Mouse (Mus musculus) adrenal gland, adult 8-10 months (tissue): ENCODE data around the gene Raf1. TPM values are rescaled to one million over a fixed set of nuclear protein-coding genes. Genes with fewer than 3 reads are reported as not detected.

ENCODE experiments used
- total RNA-seq, 4 experiments: library from RNA; stranded (reverse); gene quantifications; 2 replicates each; pipeline ENCODE4 v1.2.4; 2022

The Raf1 gene
- total RNA-seq, 4 experiments from 2014 or later = 88.8 to 113 (median 97.7) TPM

Other genes with a start within 250 kb of the Raf1 start
- 10 to 100 TPM in 3 of 4 experiments, 1 to 10 TPM in 1; 9.1 to 19.9 (median 15.2) TPM for gene Tsen2, start 132.0 kb downstream of the Raf1 start, total RNA-seq
- not detected for gene Mkrn2os, start 84.1 kb downstream of the Raf1 start, total RNA-seq
- 10 to 100 TPM; 37.8 to 44.7 (median 42.6) TPM for gene Mkrn2, start 74.7 kb downstream of the Raf1 start, total RNA-seq
- gene Tmem40, start 85.8 kb upstream of the Raf1 start, total RNA-seq = not detected
- 10 to 100 TPM; 16.1 to 22.6 (median 18.0) TPM for gene Cand2, start 97.9 kb upstream of the Raf1 start, total RNA-seq
- gene Rpl32, start 132.1 kb upstream of the Raf1 start, total RNA-seq = 1,000 to 10,000 TPM in 3 of 4 experiments, 100 to 1,000 TPM in 1; 999 to 1,169 (median 1,094) TPM
- gene Efcab12, start 161.8 kb upstream of the Raf1 start, total RNA-seq = 1 to 10 TPM in 3 of 4 experiments, under 1 TPM in 1; 0.84 to 2.0 (median 1.1) TPM
- 1 to 10 TPM; 3.3 to 5.5 (median 3.9) TPM for gene Mbd4, start 176.7 kb upstream of the Raf1 start, total RNA-seq
- gene Ift122, start 176.8 kb upstream of the Raf1 start, total RNA-seq = 10 to 100 TPM; 17.2 to 29.9 (median 21.9) TPM